Mouse (Mus musculus): ENCODE data around the gene Kirrel. TPM values are rescaled to one million over a fixed set of nuclear protein-coding genes. Genes with fewer than 3 reads are reported as not detected.

Kirrel gene
- polyA plus RNA-seq, 1 experiment from 2014 or later, result 27.9 TPM

DNA sequence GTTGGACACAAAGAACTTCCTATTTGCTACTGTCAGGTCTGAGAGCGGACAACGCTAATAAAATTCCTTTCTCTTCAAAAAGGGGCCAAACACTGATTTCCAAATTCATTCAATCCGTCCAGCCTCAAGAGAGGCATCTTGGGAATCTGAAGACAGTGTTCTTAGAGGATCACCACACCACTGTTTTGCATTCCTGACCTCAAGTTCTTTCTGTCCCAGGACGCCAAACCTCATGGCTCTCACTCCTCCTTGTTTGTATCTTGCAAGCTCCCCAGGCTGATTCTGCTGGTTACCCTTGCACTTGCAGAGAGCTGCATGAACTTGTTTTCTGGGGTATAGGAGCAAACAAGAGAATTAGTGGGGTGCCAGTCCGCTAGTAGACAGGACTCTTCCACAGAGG is 12.2 kb downstream of the Kirrel start:
- H3K27me3 ChIP-seq (ENCODE audit: insufficient read depth, poor library complexity, severe bottlenecking), result no peaks in the 10 kb centered on the region
- peak; percentile 39 for DNase-seq (ENCODE audit: low spot score)
- peak overlapping the region; percentile 47 for H3K27ac ChIP-seq
- peaks cover 93% of the 10 kb centered on the region for H3K4me1 ChIP-seq
- peaks cover 20% of the 10 kb centered on the region; the same call in 1 of the 2 replicates for H3K36me3 ChIP-seq
- H3K4me3 ChIP-seq, result no peak overlapping the region
- no peaks in the 10 kb centered on the region for H3K9me3 ChIP-seq
- 64% methylated on average over 5 of the region's 5 CpGs for WGBS

DNA sequence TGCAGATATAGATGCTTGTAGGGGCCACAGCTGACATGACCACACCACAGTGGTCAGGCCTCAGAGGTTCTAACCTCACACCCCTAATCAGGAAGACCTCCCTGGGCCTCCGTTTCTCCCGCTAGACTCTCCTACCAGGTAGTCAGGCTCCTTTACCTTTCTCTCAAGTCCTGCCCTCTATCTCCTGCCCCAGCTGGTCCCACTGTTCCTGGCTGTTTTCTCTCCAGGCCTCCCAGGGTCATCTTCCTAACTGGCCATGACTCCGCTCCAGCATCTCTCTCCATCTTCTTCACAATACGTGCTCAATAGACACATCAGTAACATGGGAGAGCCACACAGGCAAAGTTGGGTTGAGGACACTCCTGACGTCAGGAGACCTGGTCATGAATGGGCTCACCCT is 12.9 kb downstream of the Kirrel start:
- peak overlapping the region; percentile 74 for H3K27ac ChIP-seq
- no peak overlapping the region for H3K4me3 ChIP-seq
- no peaks in the 10 kb centered on the region for H3K27me3 ChIP-seq (ENCODE audit: insufficient read depth, poor library complexity, severe bottlenecking)
- WGBS, result 65% methylated on average over 5 of the region's 5 CpGs
- peaks cover 20% of the 10 kb centered on the region; the same call in 1 of the 2 replicates for H3K36me3 ChIP-seq
- peaks cover 95% of the 10 kb centered on the region for H3K4me1 ChIP-seq
- H3K9me3 ChIP-seq, result no peaks in the 10 kb centered on the region
- DNase-seq (ENCODE audit: low spot score), result peak; percentile 58

DNA sequence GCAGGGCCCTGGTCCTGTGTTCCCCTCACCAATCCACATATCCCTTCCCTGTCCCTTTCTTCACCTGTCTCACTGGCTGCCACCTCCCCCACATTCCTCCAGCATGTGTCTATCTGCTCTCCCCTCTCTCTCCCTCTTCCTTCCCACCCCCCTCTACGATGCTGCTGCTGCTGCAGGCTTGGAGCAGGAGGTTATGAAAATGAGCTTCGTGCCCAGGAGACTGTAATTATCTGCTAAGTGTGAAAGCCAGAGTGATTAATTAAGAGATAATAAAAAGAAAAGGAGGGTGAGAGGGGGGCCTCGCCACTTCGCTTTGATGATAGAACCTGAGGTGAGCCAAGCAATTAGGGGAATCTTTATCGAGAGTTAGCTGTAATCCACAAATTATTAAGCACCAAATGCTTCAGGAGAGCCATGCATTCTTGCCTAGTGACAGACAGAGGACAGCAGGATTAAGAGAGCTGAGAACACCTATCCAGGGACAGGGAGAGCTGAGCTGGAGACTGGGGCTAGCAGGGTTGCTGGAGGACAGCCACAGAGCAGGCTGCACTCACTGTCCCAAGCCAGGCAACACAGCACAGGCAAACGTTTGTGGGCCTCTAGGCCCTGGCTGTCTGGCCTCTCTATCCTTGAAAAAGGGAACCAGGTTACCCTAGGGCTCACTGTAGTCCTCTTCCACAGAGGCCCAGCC is 13.6 kb downstream of the Kirrel start:
- no peaks in the 10 kb centered on the region for H3K9me3 ChIP-seq
- no peak overlapping the region for H3K4me3 ChIP-seq
- WGBS, result 39% methylated on average over 6 of the region's 6 CpGs
- H3K4me1 ChIP-seq, result peaks cover 93% of the 10 kb centered on the region
- peaks cover 20% of the 10 kb centered on the region; the same call in 1 of the 2 replicates for H3K36me3 ChIP-seq
- peak overlapping the region; percentile 74 for H3K27ac ChIP-seq
- H3K27me3 ChIP-seq (ENCODE audit: insufficient read depth, poor library complexity, severe bottlenecking), result no peaks in the 10 kb centered on the region
- DNase-seq (ENCODE audit: low spot score), result no peak

DNA sequence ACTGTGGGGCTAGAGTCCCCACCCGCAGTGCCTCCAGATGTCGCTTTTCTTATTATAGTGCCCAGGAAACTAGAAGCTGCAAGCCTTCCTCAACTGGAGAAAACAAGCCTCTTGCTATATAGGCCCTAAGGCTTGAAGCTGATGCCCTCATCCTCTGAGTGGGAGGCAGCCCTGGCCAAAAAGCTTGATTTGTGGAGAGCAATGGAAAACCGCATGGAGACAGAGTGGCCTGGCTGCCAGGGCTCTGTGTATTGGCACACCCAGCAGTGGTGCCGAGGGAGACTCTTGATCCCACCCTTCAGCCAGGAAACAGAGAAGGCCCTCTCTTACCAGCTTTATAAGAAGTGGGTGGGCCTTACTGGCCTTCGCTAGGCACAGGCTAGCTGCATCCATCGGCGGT is 15.4 kb downstream of the Kirrel start:
- Histone ChIP-seq H3K4me3 (no peak overlapping the region), H3K27me3 (ENCODE audit: insufficient read depth, poor library complexity, severe bottlenecking) (no peaks in the 10 kb centered on the region), H3K9me3 (no peaks in the 10 kb centered on the region), H3K4me1 (peaks cover 93% of the 10 kb centered on the region), H3K36me3 (peaks cover 15% of the 10 kb centered on the region; the same call in 1 of the 2 replicates), H3K27ac (peak overlapping the region; percentile 88)
- no peak for DNase-seq (ENCODE audit: low spot score)
- WGBS, result 62% methylated on average over 7 of the region's 7 CpGs

DNA sequence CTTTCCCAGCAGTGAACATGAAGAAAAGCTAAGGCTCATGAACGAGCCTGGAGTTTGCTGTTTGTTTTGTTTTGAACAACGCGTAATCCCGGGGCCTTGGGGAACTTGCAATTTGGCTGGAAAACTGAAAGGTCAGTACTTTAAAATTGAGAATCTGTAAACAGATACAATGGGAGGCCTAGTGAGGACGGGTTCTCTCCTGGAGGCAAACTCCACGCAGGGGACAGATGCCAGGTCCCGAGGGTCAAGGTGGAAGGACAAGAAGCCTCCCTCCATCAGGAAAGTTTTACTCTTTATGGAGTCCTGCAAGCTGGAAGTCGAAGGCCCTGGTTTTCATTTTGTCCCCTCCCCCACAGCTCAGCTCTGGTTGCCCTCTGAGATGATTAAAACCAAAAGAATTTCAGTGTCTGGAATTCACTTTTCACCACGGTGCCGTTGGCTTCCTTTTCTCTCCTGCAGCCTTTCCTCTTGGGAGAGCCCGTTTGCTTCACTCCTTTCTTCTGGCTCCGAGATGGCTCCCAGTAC is 16.7 kb downstream of the Kirrel start:
- Histone ChIP-seq H3K27me3 (ENCODE audit: insufficient read depth, poor library complexity, severe bottlenecking) (no peaks in the 10 kb centered on the region), H3K4me1 (peaks cover 93% of the 10 kb centered on the region), H3K36me3 (peaks cover 10% of the 10 kb centered on the region; the same call in 1 of the 2 replicates), H3K27ac (peak overlapping the region; percentile 88), H3K9me3 (no peaks in the 10 kb centered on the region), H3K4me3 (peak overlapping the region; percentile 27; the same call in 1 of the 2 replicates)
- WGBS, result 11% methylated on average over 12 of the region's 12 CpGs
- peak; percentile 81 for DNase-seq (ENCODE audit: low spot score)

DNA sequence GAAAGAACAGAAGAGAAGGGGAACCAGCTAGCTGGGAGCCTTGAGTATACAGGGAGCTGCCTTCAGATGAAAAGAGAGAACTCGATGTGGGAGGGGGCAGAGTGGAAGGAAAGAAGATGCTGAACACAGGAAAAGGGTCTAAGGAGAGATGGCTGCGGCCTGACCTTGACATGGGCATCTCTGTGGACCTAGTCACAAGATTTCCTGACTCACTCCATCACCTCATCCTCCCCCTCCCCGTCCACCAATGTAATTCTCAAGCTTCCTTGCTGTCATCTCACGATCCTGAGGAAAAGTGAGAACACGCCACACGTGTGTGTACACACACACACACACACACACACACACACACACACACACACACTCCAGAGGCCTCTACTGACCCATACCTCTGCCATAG is 17.2 kb downstream of the Kirrel start:
- DNase-seq (ENCODE audit: low spot score), result no peak
- WGBS, result 55% methylated on average over 5 of the region's 6 CpGs
- Histone ChIP-seq H3K4me3 (no peak overlapping the region), H3K27ac (peak overlapping the region; percentile 88), H3K36me3 (peaks cover 5% of the 10 kb centered on the region; the same call in 1 of the 2 replicates), H3K27me3 (ENCODE audit: insufficient read depth, poor library complexity, severe bottlenecking) (no peaks in the 10 kb centered on the region), H3K9me3 (no peaks in the 10 kb centered on the region), H3K4me1 (peaks cover 92% of the 10 kb centered on the region)

DNA sequence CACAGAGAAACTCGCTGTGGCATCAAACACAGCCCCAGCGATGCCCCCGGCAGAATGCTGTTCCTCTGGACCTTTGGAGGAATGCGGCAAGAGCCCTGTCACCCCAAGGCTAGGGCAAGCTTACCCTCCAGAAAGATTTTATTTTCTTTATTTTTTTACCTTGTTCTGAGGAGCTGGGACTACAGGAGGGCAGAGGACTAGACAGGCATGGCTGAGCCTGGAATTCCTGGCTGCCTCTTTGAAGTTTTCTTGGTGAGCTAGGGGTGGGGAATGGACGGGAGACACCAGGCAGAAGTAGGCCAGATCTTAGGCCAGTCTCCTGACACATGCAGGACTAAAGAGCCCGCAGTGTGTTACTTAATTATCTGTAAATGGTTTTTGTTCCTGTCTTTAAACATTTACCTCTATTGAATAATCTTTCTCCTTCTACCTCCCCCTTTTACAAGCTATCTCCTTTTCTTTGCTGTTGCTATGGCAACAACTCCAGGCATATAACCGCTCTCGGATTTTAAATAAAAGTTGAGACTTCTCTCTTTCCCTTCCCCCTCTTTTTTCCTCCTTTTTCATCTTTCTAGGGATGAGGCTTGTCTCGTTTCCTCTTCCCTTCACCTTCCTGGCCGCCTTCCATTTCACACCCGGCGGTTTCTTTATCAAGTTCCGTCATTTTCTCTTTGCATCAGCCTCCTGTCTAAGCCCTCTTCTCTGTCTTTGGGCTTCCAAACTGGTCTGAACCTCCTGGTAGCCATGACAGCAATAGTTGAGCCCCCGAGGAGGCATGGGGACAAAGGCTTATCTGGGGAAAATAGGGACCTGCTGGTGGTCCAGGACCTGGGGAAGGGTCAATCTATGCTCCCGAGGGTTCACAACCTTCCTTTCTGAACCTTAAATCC is 19.9 kb downstream of the Kirrel start:
- Histone ChIP-seq H3K36me3 (no peaks in the 10 kb centered on the region), H3K27me3 (ENCODE audit: insufficient read depth, poor library complexity, severe bottlenecking) (no peaks in the 10 kb centered on the region), H3K9me3 (no peaks in the 10 kb centered on the region), H3K27ac (peak overlapping the region; percentile 77), H3K4me3 (no peak overlapping the region), H3K4me1 (peaks cover 96% of the 10 kb centered on the region)
- WGBS, result 41% methylated on average over 15 of the region's 15 CpGs
- no peak for DNase-seq (ENCODE audit: low spot score)

DNA sequence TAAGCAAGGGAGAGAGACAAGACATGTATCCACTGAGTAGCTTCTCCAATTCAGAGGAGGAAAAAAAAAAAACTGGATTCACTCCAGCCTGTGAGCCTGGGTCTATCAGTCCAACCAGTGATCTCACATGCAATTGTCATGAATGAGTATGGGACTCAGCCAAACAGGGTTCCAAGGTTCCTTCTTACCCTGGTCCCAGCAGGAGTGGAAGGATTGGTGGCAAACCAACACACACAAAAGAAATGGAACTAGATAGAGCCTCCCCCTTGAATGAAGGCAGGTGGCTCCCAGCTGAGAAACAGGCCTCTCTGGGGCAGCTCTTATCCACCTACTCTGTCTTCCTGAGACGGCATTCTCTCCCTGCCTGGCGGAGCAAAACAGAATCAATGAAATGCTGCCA is 21.5 kb downstream of the Kirrel start:
- Histone ChIP-seq H3K4me3 (no peak overlapping the region), H3K9me3 (no peaks in the 10 kb centered on the region), H3K36me3 (no peaks in the 10 kb centered on the region; the same call in 1 of the 2 replicates), H3K27me3 (ENCODE audit: insufficient read depth, poor library complexity, severe bottlenecking) (no peaks in the 10 kb centered on the region), H3K27ac (peak overlapping the region; percentile 96), H3K4me1 (peaks cover 89% of the 10 kb centered on the region)
- 14% methylated on average over 2 of the region's 2 CpGs for WGBS
- no peak for DNase-seq (ENCODE audit: low spot score)

DNA sequence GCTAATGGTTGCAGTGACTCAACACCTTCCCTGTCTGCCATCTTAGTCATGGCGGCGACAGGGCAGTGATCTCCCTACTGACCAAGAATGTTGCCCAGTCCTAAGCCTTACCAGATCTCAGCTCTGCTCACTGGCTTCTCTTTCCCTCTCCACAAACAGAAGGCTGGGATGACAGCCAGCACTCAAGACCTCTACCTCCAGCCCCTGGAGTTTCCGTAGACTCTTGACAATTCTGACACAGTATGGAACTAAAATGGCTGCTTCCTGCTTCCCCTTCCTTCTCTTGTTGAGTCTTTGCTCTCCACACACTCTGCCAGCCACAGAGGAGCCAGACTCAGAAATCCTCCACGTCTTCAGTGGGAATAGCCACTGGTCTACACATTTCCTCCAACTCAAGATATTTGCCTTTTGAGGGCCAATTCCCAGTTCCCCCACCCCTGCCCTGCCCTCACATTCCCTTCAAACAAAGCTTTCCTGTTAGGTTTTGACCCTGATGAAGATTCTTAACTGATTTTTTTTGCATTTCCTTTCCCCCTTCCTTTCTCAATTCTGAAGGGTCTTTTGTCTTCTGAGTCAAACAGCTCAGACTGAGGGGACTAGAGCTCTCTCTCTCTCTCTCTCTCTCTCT is 22.3 kb downstream of the Kirrel start:
- H3K27ac ChIP-seq, result peak overlapping the region; percentile 96
- peaks cover 3% of the 10 kb centered on the region; the same call in 1 of the 2 replicates for H3K36me3 ChIP-seq
- no peaks in the 10 kb centered on the region for H3K9me3 ChIP-seq
- no peak overlapping the region for H3K4me3 ChIP-seq
- DNase-seq (ENCODE audit: low spot score), result no peak
- WGBS, result 68% methylated on average over 4 of the region's 4 CpGs
- peaks cover 82% of the 10 kb centered on the region for H3K4me1 ChIP-seq
- no peaks in the 10 kb centered on the region for H3K27me3 ChIP-seq (ENCODE audit: insufficient read depth, poor library complexity, severe bottlenecking)

DNA sequence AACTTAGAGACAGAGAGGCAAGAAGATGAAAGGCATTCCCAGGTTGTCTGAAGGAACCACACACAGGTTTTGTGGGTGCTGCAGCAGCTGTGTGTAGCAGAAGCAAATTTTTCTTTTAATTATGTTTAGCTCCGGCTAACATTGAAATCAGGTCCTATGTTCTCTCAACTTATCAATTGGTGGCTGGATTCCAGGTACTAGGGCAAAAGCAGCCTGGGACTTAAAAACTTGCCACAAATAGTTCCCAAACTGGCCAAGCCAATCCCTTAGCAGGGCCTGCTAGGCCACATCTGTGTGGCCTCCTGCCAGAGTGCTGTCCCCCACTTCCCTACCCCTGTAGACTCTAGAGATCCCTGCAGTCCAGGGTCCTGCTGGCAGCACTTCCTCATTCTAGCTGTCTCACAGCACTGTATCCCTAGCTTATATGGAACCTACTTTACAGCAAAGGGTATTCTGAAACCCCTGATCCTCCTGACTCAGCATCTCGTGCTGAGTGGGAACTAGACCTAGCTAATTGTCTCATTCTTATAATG is 23.2 kb downstream of the Kirrel start:
- WGBS, result 66% methylated on average over 2 of the region's 2 CpGs
- peaks cover 74% of the 10 kb centered on the region for H3K4me1 ChIP-seq
- DNase-seq (ENCODE audit: low spot score), result no peak
- peak overlapping the region; percentile 38 for H3K4me3 ChIP-seq
- peak overlapping the region; percentile 96 for H3K27ac ChIP-seq
- no peaks in the 10 kb centered on the region for H3K9me3 ChIP-seq
- no peaks in the 10 kb centered on the region for H3K27me3 ChIP-seq (ENCODE audit: insufficient read depth, poor library complexity, severe bottlenecking)
- peaks cover 9% of the 10 kb centered on the region; the same call in 1 of the 2 replicates for H3K36me3 ChIP-seq

DNA sequence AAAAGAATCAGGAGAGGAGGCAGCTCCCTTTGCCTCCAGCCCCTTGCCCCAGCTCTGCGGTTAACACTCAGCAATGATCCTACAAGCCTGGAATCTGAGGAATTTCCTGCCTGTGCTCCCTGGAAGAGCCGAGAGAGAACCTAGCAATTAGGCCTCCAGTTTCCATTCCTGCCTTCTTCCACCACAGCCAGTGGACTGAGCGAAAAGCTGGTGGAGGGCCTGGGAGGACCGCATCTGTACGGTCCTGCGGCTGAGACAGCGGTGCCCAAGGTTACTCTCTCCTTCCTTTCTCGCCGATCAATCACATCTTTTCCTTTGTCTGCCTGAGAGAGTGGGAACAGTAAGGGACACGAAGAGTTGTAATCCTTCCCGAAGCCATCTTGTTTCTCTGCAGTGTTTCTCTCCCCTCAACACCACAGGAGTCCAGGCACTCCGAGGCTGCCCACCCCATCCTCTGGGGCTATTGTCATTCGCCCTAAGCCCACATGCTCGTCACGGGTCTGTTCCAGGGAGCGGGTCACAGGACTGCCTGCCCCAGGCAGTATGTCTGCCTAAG is 23.8 kb downstream of the Kirrel start:
- peak; percentile 89 for DNase-seq (ENCODE audit: low spot score)
- H3K4me1 ChIP-seq, result peaks cover 71% of the 10 kb centered on the region

More for the DNA sequence above, 23.8 kb downstream of the Kirrel start:
- H3K9me3 ChIP-seq, result no peaks in the 10 kb centered on the region
- peak overlapping the region; percentile 96 for H3K27ac ChIP-seq
- peak overlapping the region; percentile 38 for H3K4me3 ChIP-seq
- WGBS, result 3% methylated on average over 16 of the region's 16 CpGs
- peaks cover 15% of the 10 kb centered on the region; the same call in 1 of the 2 replicates for H3K36me3 ChIP-seq
- no peaks in the 10 kb centered on the region for H3K27me3 ChIP-seq (ENCODE audit: insufficient read depth, poor library complexity, severe bottlenecking)
